Mouse (Mus musculus): Measurements from ENCODE around the gene Dap. TPM values are rescaled to one million over a fixed set of nuclear protein-coding genes. Genes with fewer than 3 reads are reported as not detected.

The Dap gene
- polyA plus RNA-seq, 1 experiment from 2014 or later, result 50.9 TPM

GRCm38 (mm10) chr15:31296882-31297776 lies 73.0 kb downstream of the Dap start:
- H3K4me2 ChIP-seq (replicated peaks; ENCODE audit: low read depth, low read length), result peak overlapping the region; percentile 35
- H3K36me3 ChIP-seq (ENCODE audit: control insufficient read depth, insufficient read depth, low read length), result no peaks in the 10 kb centered on the region
- peak; percentile 47 for DNase-seq (ENCODE audit: low spot score)
- no peak overlapping the region for H3K9ac ChIP-seq (ENCODE audit: low read depth, low read length)
- WGBS, result 8% methylated on average over 40 of the region's 40 CpGs
- 0 out of 2 replicates have a peak, but pooled peaks have one; percentile 18 for ATAC-seq (ENCODE audit: low FRiP score)
- peak overlapping the region; percentile 21 for H3K4me3 ChIP-seq (ENCODE audit: low read depth, low read length)
- no peaks in the 10 kb centered on the region; the same call in 1 of the 2 replicates for H3K4me1 ChIP-seq (replicated peaks; ENCODE audit: control insufficient read depth, insufficient read depth, low read length)
- H3K27ac ChIP-seq (ENCODE audit: low read depth, low read length), result no peak overlapping the region
- no peaks in the 10 kb centered on the region for H3K9me3 ChIP-seq (ENCODE audit: control insufficient read depth, low read length)
- peaks cover 21% of the 10 kb centered on the region; the same call in 1 of the 2 replicates for H3K27me3 ChIP-seq (ENCODE audit: control insufficient read depth, insufficient read depth, low read length)

DNA sequence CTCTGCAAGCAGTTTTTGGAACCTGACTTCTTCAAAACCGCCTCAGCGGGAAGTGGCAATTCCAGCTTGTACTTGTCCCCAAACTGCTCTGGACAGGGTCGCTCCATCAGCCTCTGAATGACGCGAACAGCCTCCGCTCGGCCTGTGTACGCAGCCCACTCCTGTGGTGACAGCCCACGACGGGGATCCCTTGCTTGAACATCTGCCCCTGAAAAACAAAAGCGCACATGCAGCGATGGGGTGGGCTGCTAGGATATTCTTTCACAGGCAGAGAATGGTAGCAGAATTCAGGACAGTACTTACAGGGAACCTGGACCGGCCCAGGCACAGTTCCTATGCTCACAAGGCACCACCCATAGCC lies 73.6 kb downstream of the Dap start:
- WGBS, result 17% methylated on average over 13 of the region's 13 CpGs
- Histone ChIP-seq H3K27me3 (ENCODE audit: control insufficient read depth, insufficient read depth, low read length) (peaks cover 21% of the 10 kb centered on the region; the same call in 1 of the 2 replicates), H3K4me3 (ENCODE audit: low read depth, low read length) (peak overlapping the region; percentile 21), H3K9me3 (ENCODE audit: control insufficient read depth, low read length) (no peaks in the 10 kb centered on the region), H3K36me3 (ENCODE audit: control insufficient read depth, insufficient read depth, low read length) (no peaks in the 10 kb centered on the region), H3K27ac (ENCODE audit: low read depth, low read length) (no peak overlapping the region), H3K4me1 (replicated peaks; ENCODE audit: control insufficient read depth, insufficient read depth, low read length) (no peaks in the 10 kb centered on the region; the same call in 1 of the 2 replicates), H3K4me2 (replicated peaks; ENCODE audit: low read depth, low read length) (peak overlapping the region; percentile 35), H3K9ac (ENCODE audit: low read depth, low read length) (no peak overlapping the region)
- ATAC-seq (ENCODE audit: low FRiP score) (0 out of 2 replicates have a peak, but pooled peaks have one; percentile 3), DNase-seq (ENCODE audit: low spot score) (peak; percentile 32)

DNA sequence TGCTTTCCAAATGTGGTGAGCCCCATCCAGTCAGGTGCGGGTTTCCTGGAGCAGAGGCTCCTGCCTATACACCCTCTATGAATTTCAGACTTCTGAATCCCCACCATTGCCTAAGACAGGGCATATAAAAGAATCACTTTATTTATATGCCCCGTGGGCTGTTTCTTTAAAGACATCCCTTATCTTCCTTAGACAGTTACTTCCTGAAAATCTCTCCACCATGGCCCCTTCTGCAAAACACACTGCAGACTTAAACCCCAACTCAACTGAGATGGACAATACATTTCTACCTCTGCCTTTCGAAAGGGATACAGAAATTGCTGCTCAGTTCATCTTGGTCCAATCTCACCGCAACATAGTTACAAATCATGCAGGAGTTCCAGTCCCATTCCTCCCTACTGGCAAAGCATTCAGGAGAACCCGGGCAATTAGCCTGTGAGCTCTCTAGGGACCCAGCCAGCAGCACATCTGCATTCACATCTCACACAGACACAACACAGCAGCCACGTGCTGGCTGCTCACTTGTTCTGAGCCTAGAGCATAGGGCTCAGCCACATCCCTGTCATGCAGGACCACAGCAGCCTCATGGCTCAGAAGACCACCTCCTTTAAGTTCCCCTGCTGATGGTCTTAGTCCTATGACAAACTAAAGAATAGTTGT lies 75.3 kb downstream of the Dap start:
- DNase-seq (ENCODE audit: low spot score), result no peak
- no peak overlapping the region for H3K9ac ChIP-seq (ENCODE audit: low read depth, low read length)
- H3K4me3 ChIP-seq (ENCODE audit: low read depth, low read length), result no peak overlapping the region
- WGBS, result 60% methylated on average over 6 of the region's 6 CpGs
- H3K36me3 ChIP-seq (ENCODE audit: control insufficient read depth, insufficient read depth, low read length), result no peaks in the 10 kb centered on the region
- H3K27ac ChIP-seq (ENCODE audit: low read depth, low read length), result no peak overlapping the region
- H3K4me2 ChIP-seq (replicated peaks; ENCODE audit: low read depth, low read length), result no peak overlapping the region
- ATAC-seq (ENCODE audit: low FRiP score), result 0 out of 2 replicates have a peak, but pooled peaks have one; percentile 34
- H3K9me3 ChIP-seq (ENCODE audit: control insufficient read depth, low read length), result no peaks in the 10 kb centered on the region
- H3K27me3 ChIP-seq (ENCODE audit: control insufficient read depth, insufficient read depth, low read length), result peaks cover 21% of the 10 kb centered on the region; the same call in 1 of the 2 replicates
- H3K4me1 ChIP-seq (replicated peaks; ENCODE audit: control insufficient read depth, insufficient read depth, low read length), result no peaks in the 10 kb centered on the region; the same call in 1 of the 2 replicates

GRCm38 (mm10) chr15:31302293-31302990 lies 78.3 kb downstream of the Dap start:
- no peak for ATAC-seq (ENCODE audit: low FRiP score)
- 70% methylated on average over 12 of the region's 12 CpGs for WGBS

DNA sequence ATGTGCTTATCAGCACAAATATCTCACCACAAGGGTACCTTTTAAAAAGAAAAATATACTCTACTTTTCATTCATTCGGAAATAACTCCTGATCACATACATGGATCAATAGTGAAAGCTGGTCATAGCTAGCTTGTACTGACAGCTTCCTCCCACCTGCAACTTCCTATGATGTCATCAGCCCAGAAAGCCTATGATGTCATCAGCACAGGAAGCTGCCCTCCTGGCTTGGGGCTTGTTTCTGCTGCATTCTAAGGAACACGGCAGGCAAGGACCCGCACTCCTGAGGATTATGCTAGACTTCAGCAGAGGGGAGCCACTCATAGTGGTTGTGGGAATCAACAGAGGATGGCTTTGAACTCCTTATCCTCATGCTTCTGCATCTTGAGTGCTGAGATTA lies 80.2 kb downstream of the Dap start:
- Histone ChIP-seq H3K4me1 (replicated peaks; ENCODE audit: control insufficient read depth, insufficient read depth, low read length) (no peaks in the 10 kb centered on the region), H3K4me3 (ENCODE audit: low read depth, low read length) (no peak overlapping the region), H3K27ac (ENCODE audit: low read depth, low read length) (no peak overlapping the region), H3K9ac (ENCODE audit: low read depth, low read length) (no peak overlapping the region), H3K27me3 (ENCODE audit: control insufficient read depth, insufficient read depth, low read length) (no peaks in the 10 kb centered on the region), H3K36me3 (ENCODE audit: control insufficient read depth, insufficient read depth, low read length) (no peaks in the 10 kb centered on the region), H3K9me3 (ENCODE audit: control insufficient read depth, low read length) (no peaks in the 10 kb centered on the region), H3K4me2 (replicated peaks; ENCODE audit: low read depth, low read length) (no peak overlapping the region)
- ATAC-seq (ENCODE audit: low FRiP score) (no peak), DNase-seq (ENCODE audit: low spot score) (no peak)
- 82% methylated on average over 3 of the region's 3 CpGs for WGBS

More at GRCm38 (mm10) chr15:31302293-31302990, 78.3 kb downstream of the Dap start:
- H3K27me3 ChIP-seq (ENCODE audit: control insufficient read depth, insufficient read depth, low read length), result peaks cover 8% of the 10 kb centered on the region; the same call in 1 of the 2 replicates
- no peak overlapping the region for H3K9ac ChIP-seq (ENCODE audit: low read depth, low read length)
- no peaks in the 10 kb centered on the region; the same call in 1 of the 2 replicates for H3K4me1 ChIP-seq (replicated peaks; ENCODE audit: control insufficient read depth, insufficient read depth, low read length)
- H3K4me2 ChIP-seq (replicated peaks; ENCODE audit: low read depth, low read length), result no peak overlapping the region
- DNase-seq (ENCODE audit: low spot score), result no peak
- no peak overlapping the region for H3K27ac ChIP-seq (ENCODE audit: low read depth, low read length)
- H3K4me3 ChIP-seq (ENCODE audit: low read depth, low read length), result no peak overlapping the region
- H3K9me3 ChIP-seq (ENCODE audit: control insufficient read depth, low read length), result no peaks in the 10 kb centered on the region
- no peaks in the 10 kb centered on the region for H3K36me3 ChIP-seq (ENCODE audit: control insufficient read depth, insufficient read depth, low read length)

- no peaks in the 10 kb centered on the region for H3K36me3 ChIP-seq (ENCODE audit: control insufficient read depth, insufficient read depth, low read length)
- no peaks in the 10 kb centered on the region for H3K9me3 ChIP-seq (ENCODE audit: control insufficient read depth, low read length)
- no peak overlapping the region for H3K9ac ChIP-seq (ENCODE audit: low read depth, low read length)
- WGBS, result 48% methylated on average over 6 of the region's 6 CpGs
- ATAC-seq (ENCODE audit: low FRiP score), result no peak
- H3K4me1 ChIP-seq (replicated peaks; ENCODE audit: control insufficient read depth, insufficient read depth, low read length), result no peaks in the 10 kb centered on the region
- H3K4me2 ChIP-seq (replicated peaks; ENCODE audit: low read depth, low read length), result no peak overlapping the region
- no peak for DNase-seq (ENCODE audit: low spot score)
- H3K27ac ChIP-seq (ENCODE audit: low read depth, low read length), result no peak overlapping the region
- H3K4me3 ChIP-seq (ENCODE audit: low read depth, low read length), result no peak overlapping the region
- no peaks in the 10 kb centered on the region for H3K27me3 ChIP-seq (ENCODE audit: control insufficient read depth, insufficient read depth, low read length)
Measured at GRCm38 (mm10) chr15:31305181-31305580, 81.1 kb downstream of the Dap start.

DNA sequence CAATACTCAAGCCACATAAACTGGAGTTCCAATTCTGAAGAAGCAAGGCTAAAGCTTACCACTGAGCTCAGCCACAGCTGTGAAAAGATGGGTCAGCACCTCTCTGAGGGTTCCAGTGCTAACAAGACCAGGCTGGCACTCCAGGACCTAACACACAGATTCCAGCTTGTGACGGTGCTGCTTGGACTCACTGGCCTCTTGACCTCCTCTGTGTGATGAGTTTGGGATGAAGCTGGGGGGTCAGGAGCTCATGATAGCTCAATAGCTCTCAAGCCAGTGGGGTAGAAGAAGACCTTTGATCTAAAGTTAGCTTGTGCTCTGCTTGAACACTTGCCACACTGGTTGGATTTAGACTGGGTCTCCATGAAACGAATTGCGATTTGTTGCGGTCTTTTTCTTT lies 82.6 kb downstream of the Dap start:
- Histone ChIP-seq H3K4me1 (replicated peaks; ENCODE audit: control insufficient read depth, insufficient read depth, low read length) (no peaks in the 10 kb centered on the region), H3K27ac (ENCODE audit: low read depth, low read length) (no peak overlapping the region), H3K9ac (ENCODE audit: low read depth, low read length) (no peak overlapping the region), H3K27me3 (ENCODE audit: control insufficient read depth, insufficient read depth, low read length) (no peaks in the 10 kb centered on the region), H3K4me2 (replicated peaks; ENCODE audit: low read depth, low read length) (no peak overlapping the region), H3K9me3 (ENCODE audit: control insufficient read depth, low read length) (no peaks in the 10 kb centered on the region), H3K36me3 (ENCODE audit: control insufficient read depth, insufficient read depth, low read length) (no peaks in the 10 kb centered on the region), H3K4me3 (ENCODE audit: low read depth, low read length) (no peak overlapping the region)
- ATAC-seq (ENCODE audit: low FRiP score), result no peak
- no peak for DNase-seq (ENCODE audit: low spot score)
- 75% methylated on average over 4 of the region's 4 CpGs for WGBS

DNA sequence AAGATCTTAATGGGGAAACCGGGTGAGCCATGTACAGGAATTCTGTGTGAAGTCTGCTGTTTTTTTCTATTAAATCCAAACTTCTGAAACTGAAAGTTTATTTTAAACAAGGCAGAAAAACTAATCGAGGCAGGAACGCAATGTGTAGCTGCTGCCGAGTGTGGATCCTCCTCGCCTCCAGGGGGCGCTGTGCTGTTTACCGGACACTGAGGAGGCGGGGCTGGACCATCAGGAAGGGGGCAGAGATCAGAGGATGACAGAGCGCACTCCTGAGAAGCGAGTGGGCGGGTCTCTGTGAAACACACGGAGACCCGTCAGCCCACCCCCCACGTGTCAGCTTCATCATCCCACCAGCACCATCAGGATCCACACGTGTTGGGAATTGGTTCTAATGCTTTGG lies 85.4 kb downstream of the Dap start:
- 65% methylated on average over 15 of the region's 15 CpGs for WGBS
- Histone ChIP-seq H3K4me3 (ENCODE audit: low read depth, low read length) (no peak overlapping the region), H3K9me3 (ENCODE audit: control insufficient read depth, low read length) (no peaks in the 10 kb centered on the region), H3K27me3 (ENCODE audit: control insufficient read depth, insufficient read depth, low read length) (no peaks in the 10 kb centered on the region), H3K36me3 (ENCODE audit: control insufficient read depth, insufficient read depth, low read length) (no peaks in the 10 kb centered on the region), H3K4me1 (replicated peaks; ENCODE audit: control insufficient read depth, insufficient read depth, low read length) (no peaks in the 10 kb centered on the region), H3K4me2 (replicated peaks; ENCODE audit: low read depth, low read length) (no peak overlapping the region), H3K27ac (ENCODE audit: low read depth, low read length) (no peak overlapping the region), H3K9ac (ENCODE audit: low read depth, low read length) (no peak overlapping the region)
- DNase-seq (ENCODE audit: low spot score), result no peak
- ATAC-seq (ENCODE audit: low FRiP score), result no peak

Measured in hindbrain, embryonic 11.5 days (tissue).